Mouse (Mus musculus) midbrain, postnatal 0 days (tissue): ENCODE results near the gene Alad. TPM values are rescaled to one million over a fixed set of nuclear protein-coding genes. Genes with fewer than 3 reads are reported as not detected.

Experiments used
- ATAC-seq: fragments of 200-750 bp; cut with Nextera tagmentation; 2 replicates; pipeline ENCODE4 v1.8.0; 2017; ENCODE audit warnings: moderate number of reproducible peaks, mild to moderate bottlenecking, moderate TSS enrichment, moderate library complexity; ENCODE audit not compliant: low FRiP score
- DNase-seq: peaks from one replicate; pipeline ENCODE4 v3.0.0-alpha.2; 2015; ENCODE audit warnings: low spot score
- H3K27ac ChIP-seq: fragments of 300-500 bp; sonication (generic); 2 replicates; pipeline ENCODE4 v1.5.1; 2014; ENCODE audit warnings: low read depth, mild to moderate bottlenecking, low read length, mixed read lengths
- H3K27me3 ChIP-seq: fragments of 300-500 bp; sonication (generic); 2 replicates; pipeline ENCODE4 v1.6.1; 2014; ENCODE audit warnings: low read length, control low read depth, mixed read lengths; ENCODE audit not compliant: insufficient read depth
- H3K36me3 ChIP-seq: fragments of 300-500 bp; sonication (generic); 2 replicates; pipeline ENCODE4 v1.6.1; 2014; ENCODE audit warnings: low read length, control low read depth, mixed read lengths; ENCODE audit not compliant: insufficient read depth
- H3K4me1 ChIP-seq: fragments of 300-500 bp; sonication (generic); 2 replicates; pipeline ENCODE4 v1.6.1; 2014; ENCODE audit warnings: mild to moderate bottlenecking, control low read depth, antibody characterized with exemption, low read length, mixed read lengths; ENCODE audit not compliant: insufficient read depth
- H3K4me2 ChIP-seq: fragments of 300-500 bp; sonication (generic); 2 replicates; pipeline ENCODE4 v1.6.1; 2014; ENCODE audit warnings: low read depth, mild to moderate bottlenecking, low read length, mixed read lengths; ENCODE audit not compliant: poor library complexity, severe bottlenecking
- H3K4me3 ChIP-seq: fragments of 300-500 bp; sonication (generic); 2 replicates; pipeline ENCODE4 v1.5.1; 2014; ENCODE audit warnings: low read depth, mild to moderate bottlenecking, low read length, moderate library complexity
- H3K9ac ChIP-seq: fragments of 300-500 bp; sonication (generic); replicated peaks from 2 replicates; pipeline ENCODE4 v1.6.1; 2014; ENCODE audit warnings: mild to moderate bottlenecking, low read length, moderate library complexity, mixed read lengths; ENCODE audit not compliant: poor library complexity, severe bottlenecking
- H3K9me3 ChIP-seq: fragments of 300-500 bp; sonication (generic); 2 replicates; pipeline ENCODE4 v1.6.1; 2016; ENCODE audit warnings: low read length, control low read depth
- CTCF ChIP-seq: IDR thresholded peaks from 2 replicates; pipeline ENCODE4 v1.5.1; 2016; ENCODE audit warnings: antibody characterized with exemption, mild to moderate bottlenecking
- WGBS: fragments of 180-500 bp; shearing (Covaris S2); extraction: QIAGEN DNeasy Blood & Tissue Kit; methylation state at CpG from one replicate; pipeline ENCODE4 v1.1.7; 2014; 5-methylcytosine and 5-hydroxymethylcytosine counted together
- polyA plus RNA-seq: library from polyadenylated mRNA; unstranded; fragments of >200 nt; fragmentation: Nextera tagmentation; extraction: Ambion mirVana; gene quantifications from 2 replicates; pipeline ENCODE4 v1.2.1, GENCODE M21; 2015
- total RNA-seq: library from RNA; depleted of rRNA; stranded (reverse); fragments of >200 nt; gene quantifications from 2 replicates; pipeline ENCODE4 v1.2.3, GENCODE M21; 2014; rRNA removed

The Alad gene
- total and polyA plus RNA-seq, 2 experiments from 2014 or later = 49.3 to 74.6 TPM

GRCm38 (mm10) chr4:62470598-62471051, 49.1 kb downstream of the Alad start, which contains the start of gene Wdr31:
Gene Wdr31 (minus strand): TSS chr4:62470896.
- peak within 1 kb of the TSS; percentile 69 for H3K9ac ChIP-seq
- peak within 1 kb of the TSS; percentile 58 for H3K4me2 ChIP-seq
- no peaks in the 10 kb centered on the region; the same call in 1 of the 2 replicates for H3K36me3 ChIP-seq
- H3K9me3 ChIP-seq = no peaks in the 10 kb centered on the region
- whole genome bisulfite sequencing = 1% methylated on average over 30 of the region's 30 CpGs
- ATAC-seq (peak; percentile 94), DNase-seq (peak; percentile 83)
- H3K4me1 ChIP-seq = no peaks in the 10 kb centered on the region
- TF ChIP-seq CTCF = no peak
- no peaks in the 10 kb centered on the region for H3K27me3 ChIP-seq
- peak within 1 kb of the TSS; percentile 77 for H3K27ac ChIP-seq
- peak within 1 kb of the TSS; percentile 63 for H3K4me3 ChIP-seq

- Histone ChIP-seq H3K4me2 (no peak overlapping the region), H3K27ac (no peak overlapping the region), H3K9ac (no peak overlapping the region), H3K4me3 (no peak overlapping the region), H3K27me3 (no peaks in the 10 kb centered on the region), H3K9me3 (no peaks in the 10 kb centered on the region), H3K4me1 (no peaks in the 10 kb centered on the region), H3K36me3 (no peaks in the 10 kb centered on the region; the same call in 1 of the 2 replicates)
- no peak for DNase-seq
- 95% methylated on average over 1 of the region's 1 CpGs for WGBS
- peak; percentile 46 for TF ChIP-seq CTCF
- ATAC-seq = no peak
These were observed 51.6 kb downstream of the Alad start for GRCm38 (mm10) chr4:62468158-62468557.

DNA sequence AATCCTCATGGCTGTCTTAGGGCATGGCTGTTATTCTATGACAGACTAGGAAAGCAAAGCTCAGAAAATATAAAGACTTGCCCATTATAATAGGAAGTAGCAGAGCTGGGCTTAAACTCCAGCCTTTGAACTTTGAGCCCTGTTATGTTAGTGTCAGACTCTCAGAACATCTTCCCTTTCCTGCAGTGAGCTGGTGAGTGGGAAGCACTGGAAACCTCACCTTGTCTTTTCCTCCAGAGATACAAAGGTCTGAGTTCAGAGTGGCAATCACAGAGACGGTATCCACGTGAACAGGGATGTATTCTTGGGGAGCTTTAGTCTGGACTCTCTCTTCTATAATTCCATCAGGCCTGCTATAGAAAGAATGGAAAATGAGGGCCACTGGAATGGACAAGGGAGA, 56.6 kb downstream of the Alad start:
- H3K9ac ChIP-seq = no peak overlapping the region
- WGBS = 83% methylated on average over 2 of the region's 2 CpGs
- H3K4me2 ChIP-seq = no peak overlapping the region
- no peak for TF ChIP-seq CTCF
- no peak overlapping the region for H3K4me3 ChIP-seq
- H3K36me3 ChIP-seq = peaks cover 22% of the 10 kb centered on the region
- DNase-seq (no peak), ATAC-seq (no peak)
- H3K27ac ChIP-seq = no peak overlapping the region
- no peaks in the 10 kb centered on the region for H3K4me1 ChIP-seq
- no peaks in the 10 kb centered on the region for H3K9me3 ChIP-seq
- no peaks in the 10 kb centered on the region for H3K27me3 ChIP-seq

DNA sequence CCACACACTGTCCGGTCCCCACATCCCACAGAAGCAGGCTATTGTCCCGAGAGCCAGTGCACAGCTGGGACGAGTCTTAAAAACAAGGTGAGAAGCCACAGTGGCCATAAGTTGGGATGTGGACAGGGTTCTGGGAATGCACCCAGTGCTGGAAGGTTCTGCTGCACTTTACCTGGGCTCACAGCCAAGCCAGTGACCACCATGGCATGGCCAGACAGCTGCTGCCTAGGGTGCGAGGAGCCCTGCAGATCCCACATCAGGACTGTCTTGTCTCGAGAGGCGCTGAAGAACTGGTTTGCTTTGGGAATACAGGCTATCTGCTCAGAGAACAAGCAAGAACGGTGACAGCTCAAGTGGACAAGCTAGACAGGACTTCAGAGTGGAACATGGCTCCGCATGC, 59.4 kb downstream of the Alad start:
- Histone ChIP-seq H3K4me3 (no peak overlapping the region), H3K4me1 (no peaks in the 10 kb centered on the region), H3K9me3 (no peaks in the 10 kb centered on the region), H3K27ac (no peak overlapping the region), H3K4me2 (no peak overlapping the region), H3K9ac (no peak overlapping the region), H3K36me3 (peaks cover 33% of the 10 kb centered on the region), H3K27me3 (no peaks in the 10 kb centered on the region)
- 95% methylated on average over 8 of the region's 8 CpGs for WGBS
- DNase-seq = no peak
- no peak for ATAC-seq
- no peak for TF ChIP-seq CTCF

Other genes with a start within 250 kb of the Alad start
- gene Fkbp15, start 159.4 kb downstream of the Alad start, total RNA-seq = 34.3 and 37.5 TPM in 2 replicates
- gene Fkbp15, start 159.4 kb downstream of the Alad start, polyA plus RNA-seq = 19.8 and 20.2 TPM in 2 replicates
- gene Slc31a1, start 159.2 kb downstream of the Alad start, total RNA-seq = 15.0 and 21.7 TPM in 2 replicates
- gene Slc31a1, start 159.2 kb downstream of the Alad start, polyA plus RNA-seq = 30.9 and 33.3 TPM in 2 replicates
- gene Cdc26, start 111.3 kb downstream of the Alad start, total RNA-seq = 41.2 and 62.1 TPM in 2 replicates
- gene Cdc26, start 111.3 kb downstream of the Alad start, polyA plus RNA-seq = 73.1 and 73.4 TPM in 2 replicates
- gene Prpf4, start 111.1 kb downstream of the Alad start, total RNA-seq = 13.4 and 16.0 TPM in 2 replicates
- gene Prpf4, start 111.1 kb downstream of the Alad start, polyA plus RNA-seq = 12.8 TPM in 2 replicates
- 0.85 TPM in 1 of 2 replicates, not detected in the other for gene Rnf183, start 84.7 kb downstream of the Alad start, total RNA-seq
- gene Rnf183, start 84.7 kb downstream of the Alad start, polyA plus RNA-seq = 0.11 and 0.39 TPM in 2 replicates
- 9.4 and 13.1 TPM in 2 replicates for gene Wdr31, start 49.0 kb downstream of the Alad start, total RNA-seq
- gene Wdr31, start 49.0 kb downstream of the Alad start, polyA plus RNA-seq = 25.1 and 25.9 TPM in 2 replicates
- 1.5 and 1.7 TPM in 2 replicates for gene Bspry, start 39.9 kb downstream of the Alad start, total RNA-seq
- gene Bspry, start 39.9 kb downstream of the Alad start, polyA plus RNA-seq = 0.49 and 0.84 TPM in 2 replicates
- 2.9 and 5.3 TPM in 2 replicates for gene Hdhd3, start 16.5 kb downstream of the Alad start, total RNA-seq
- gene Hdhd3, start 16.5 kb downstream of the Alad start, polyA plus RNA-seq = 4.9 and 5.3 TPM in 2 replicates
- gene Pole3, start 5.2 kb upstream of the Alad start, total RNA-seq = 24.0 and 25.6 TPM in 2 replicates
- gene Pole3, start 5.2 kb upstream of the Alad start, polyA plus RNA-seq = 52.6 and 57.3 TPM in 2 replicates
- gene 4933430I17Rik, start 5.5 kb upstream of the Alad start, total RNA-seq = 0.38 and 1.6 TPM in 2 replicates
- 0.80 and 0.93 TPM in 2 replicates for gene 4933430I17Rik, start 5.5 kb upstream of the Alad start, polyA plus RNA-seq
- 89.4 and 109 TPM in 2 replicates for gene Rgs3, start 39.9 kb upstream of the Alad start, total RNA-seq
- 54.6 and 55.6 TPM in 2 replicates for gene Rgs3, start 39.9 kb upstream of the Alad start, polyA plus RNA-seq